Mouse (Mus musculus) liver, embryonic 12.5 days (tissue): ENCODE data around the gene Btg2. TPM values are rescaled to one million over a fixed set of nuclear protein-coding genes. Genes with fewer than 3 reads are reported as not detected.

Source experiments
- ATAC-seq: fragments of 200-750 bp; cut with Nextera tagmentation; 2 replicates; pipeline ENCODE4 v1.8.0; 2017; ENCODE audit warnings: moderate number of reproducible peaks, mild to moderate bottlenecking, moderate library complexity
- H3K27ac ChIP-seq: fragments of 300-500 bp; sonication (generic); 2 replicates; pipeline ENCODE4 v1.5.1; 2016; ENCODE audit warnings: mild to moderate bottlenecking
- H3K27me3 ChIP-seq: fragments of 300-500 bp; sonication (generic); replicated peaks from 2 replicates; pipeline ENCODE4 v1.6.1; 2016; ENCODE audit warnings: mild to moderate bottlenecking, moderate library complexity
- H3K36me3 ChIP-seq: fragments of 300-500 bp; sonication (generic); 2 replicates; pipeline ENCODE4 v1.6.1; 2016; ENCODE audit warnings: mild to moderate bottlenecking, moderate library complexity
- H3K4me1 ChIP-seq: fragments of 300-500 bp; sonication (generic); 2 replicates; pipeline ENCODE4 v1.6.1; 2016
- H3K4me2 ChIP-seq: fragments of 300-500 bp; sonication (generic); 2 replicates; pipeline ENCODE4 v1.6.1; 2016; ENCODE audit warnings: mild to moderate bottlenecking, moderate library complexity
- H3K4me3 ChIP-seq: fragments of 300-500 bp; sonication (generic); 2 replicates; pipeline ENCODE4 v1.5.1; 2016; ENCODE audit warnings: mild to moderate bottlenecking, moderate library complexity
- H3K9ac ChIP-seq: fragments of 300-500 bp; sonication (generic); 2 replicates; pipeline ENCODE4 v1.6.1; 2016; ENCODE audit warnings: mild to moderate bottlenecking, moderate library complexity
- H3K9me3 ChIP-seq: fragments of 300-500 bp; sonication (generic); replicated peaks from 2 replicates; pipeline ENCODE4 v1.6.1; 2016; ENCODE audit warnings: mild to moderate bottlenecking, moderate library complexity
- WGBS: fragments of 180-500 bp; shearing (Covaris S2); methylation state at CpG from one replicate; pipeline ENCODE4 v1.1.7; 2016; ENCODE audit not compliant: insufficient replicate concordance; 5-methylcytosine and 5-hydroxymethylcytosine counted together
- polyA plus RNA-seq: library from polyadenylated mRNA; unstranded; fragments of >200 nt; fragmentation: Nextera tagmentation; extraction: Ambion mirVana; gene quantifications from 2 replicates; pipeline ENCODE4 v1.2.1, GENCODE M21; 2016

Btg2 gene
- polyA plus RNA-seq, 1 experiment from 2014 or later, result 78.2 TPM

GRCm38 (mm10) chr1:134028161-134028846, 50.6 kb downstream of the Btg2 start:
- H3K27me3 ChIP-seq, result peaks cover 25% of the 10 kb centered on the region; the same call in 1 of the 2 replicates
- H3K27ac ChIP-seq, result no peak overlapping the region
- no peak for ATAC-seq
- H3K9ac ChIP-seq, result no peak overlapping the region
- no peaks in the 10 kb centered on the region for H3K4me1 ChIP-seq
- H3K4me3 ChIP-seq, result no peak overlapping the region
- no peak overlapping the region for H3K4me2 ChIP-seq
- WGBS, result 73% methylated on average over 14 of the region's 14 CpGs
- H3K36me3 ChIP-seq, result no peaks in the 10 kb centered on the region
- no peaks in the 10 kb centered on the region for H3K9me3 ChIP-seq

- Histone ChIP-seq H3K27ac (no peak overlapping the region), H3K4me3 (no peak overlapping the region), H3K4me2 (no peak overlapping the region), H3K4me1 (no peaks in the 10 kb centered on the region), H3K36me3 (no peaks in the 10 kb centered on the region), H3K9me3 (no peaks in the 10 kb centered on the region), H3K9ac (no peak overlapping the region), H3K27me3 (peaks cover 28% of the 10 kb centered on the region)
- WGBS, result 70% methylated on average over 9 of the region's 9 CpGs
- no peak for ATAC-seq
These were observed 52.2 kb downstream of the Btg2 start for GRCm38 (mm10) chr1:134026741-134027140.

- H3K27ac ChIP-seq, result no peak overlapping the region
- no peak for ATAC-seq
- no peak overlapping the region for H3K4me2 ChIP-seq
- H3K9me3 ChIP-seq, result no peaks in the 10 kb centered on the region
- no peak overlapping the region for H3K4me3 ChIP-seq
- no peaks in the 10 kb centered on the region for H3K4me1 ChIP-seq
- peaks cover 35% of the 10 kb centered on the region for H3K27me3 ChIP-seq
- H3K9ac ChIP-seq, result no peak overlapping the region
- H3K36me3 ChIP-seq, result no peaks in the 10 kb centered on the region
- 28% methylated on average over 5 of the region's 5 CpGs for WGBS
These were observed 52.9 kb downstream of the Btg2 start for GRCm38 (mm10) chr1:134025975-134026374.

Other genes with a start within 250 kb of the Btg2 start
- 0.10 and 0.11 TPM in 2 replicates for gene Optc, start 171.1 kb downstream of the Btg2 start, polyA plus RNA-seq
- gene Prelp, start 157.7 kb downstream of the Btg2 start, polyA plus RNA-seq, result 0.69 and 0.81 TPM in 2 replicates
- gene Fmod, start 41.9 kb downstream of the Btg2 start, polyA plus RNA-seq, result 2.6 and 3.1 TPM in 2 replicates
- 0.07 and 0.12 TPM in 2 replicates for gene Chit1, start 32.1 kb upstream of the Btg2 start, polyA plus RNA-seq
- gene Chil1, start 103.1 kb upstream of the Btg2 start, polyA plus RNA-seq, result 1.4 and 1.5 TPM in 2 replicates
- 0.37 and 1.1 TPM in 2 replicates for gene Mybph, start 114.3 kb upstream of the Btg2 start, polyA plus RNA-seq
- 0.06 and 0.16 TPM in 2 replicates for gene Adora1, start 156.3 kb upstream of the Btg2 start, polyA plus RNA-seq
- gene Myog, start 210.9 kb upstream of the Btg2 start, polyA plus RNA-seq, result 1.1 and 4.9 TPM in 2 replicates